Mouse (Mus musculus) midbrain, embryonic 11.5 days (tissue): ENCODE measurements around the gene 1700018F24Rik. TPM values are rescaled to one million over a fixed set of nuclear protein-coding genes. Genes with fewer than 3 reads are reported as not detected.
"Not testable (repeated sequence)": the region's sequence is repeated elsewhere in the genome, so short reads cannot be mapped to it uniquely, and the experiment has no call there.

Experiments used
- ATAC-seq: fragments of 200-750 bp; cut with Nextera tagmentation; 2 replicates; pipeline ENCODE4 v1.8.0; 2017; ENCODE audit warnings: moderate TSS enrichment, moderate library complexity; ENCODE audit not compliant: low FRiP score
- DNase-seq: peaks from one replicate; pipeline ENCODE4 v3.0.0; 2015; ENCODE audit warnings: low spot score; ENCODE audit errors: missing footprints
- H3K27ac ChIP-seq: fragments of 300-500 bp; sonication (generic); 2 replicates; pipeline ENCODE4 v1.5.1; 2014; ENCODE audit warnings: low read depth, low read length
- H3K27me3 ChIP-seq: fragments of 300-500 bp; sonication (generic); 2 replicates; pipeline ENCODE4 v1.6.1; 2014; ENCODE audit warnings: mild to moderate bottlenecking, low read length, moderate library complexity, mixed read lengths; ENCODE audit not compliant: control insufficient read depth, insufficient read depth
- H3K36me3 ChIP-seq: fragments of 300-500 bp; sonication (generic); 2 replicates; pipeline ENCODE4 v1.6.1; 2014; ENCODE audit warnings: mild to moderate bottlenecking, low read length, moderate library complexity, mixed read lengths; ENCODE audit not compliant: control insufficient read depth, insufficient read depth
- H3K4me1 ChIP-seq: fragments of 300-500 bp; sonication (generic); 2 replicates; pipeline ENCODE4 v1.6.1; 2014; ENCODE audit warnings: low read length; ENCODE audit not compliant: control insufficient read depth, insufficient read depth
- H3K4me2 ChIP-seq: fragments of 300-500 bp; sonication (generic); 2 replicates; pipeline ENCODE4 v1.6.1; 2014; ENCODE audit warnings: mild to moderate bottlenecking, moderate library complexity
- H3K4me3 ChIP-seq: fragments of 300-500 bp; sonication (generic); 2 replicates; pipeline ENCODE4 v1.5.1; 2014; ENCODE audit warnings: low read depth, low read length
- H3K9ac ChIP-seq: fragments of 300-500 bp; sonication (generic); 2 replicates; pipeline ENCODE4 v1.6.1; 2014; ENCODE audit warnings: low read length
- H3K9me3 ChIP-seq: fragments of 300-500 bp; sonication (generic); 2 replicates; pipeline ENCODE4 v1.6.1; 2016; ENCODE audit warnings: low read length; ENCODE audit not compliant: control insufficient read depth
- WGBS: fragments of 180-500 bp; shearing (Covaris S2); extraction: QIAGEN DNeasy Blood & Tissue Kit; methylation state at CpG from one replicate; pipeline ENCODE4 v1.1.7; 2014; 5-methylcytosine and 5-hydroxymethylcytosine counted together
- polyA plus RNA-seq: library from polyadenylated mRNA; unstranded; fragments of >200 nt; fragmentation: Nextera tagmentation; extraction: Ambion mirVana; gene quantifications from 2 replicates; pipeline ENCODE4 v1.2.1, GENCODE M21; 2014

The 1700018F24Rik gene
- polyA plus RNA-seq, 1 experiment from 2014 or later, result not detected

GRCm38 (mm10) chr5:145068863-145069262 is 26.1 kb downstream of the 1700018F24Rik start:
- no peak for ATAC-seq
- Histone ChIP-seq H3K4me3 (no peak overlapping the region), H3K9me3 (no peaks in the 10 kb centered on the region), H3K4me1 (no peaks in the 10 kb centered on the region), H3K27me3 (no peaks in the 10 kb centered on the region), H3K4me2 (no peak overlapping the region), H3K9ac (no peak overlapping the region), H3K36me3 (no peaks in the 10 kb centered on the region), H3K27ac (no peak overlapping the region)
- no peak for DNase-seq
- 55% methylated on average over 3 of the region's 3 CpGs for WGBS

GRCm38 (mm10) chr5:145069707-145070106 is 26.9 kb downstream of the 1700018F24Rik start:
- Histone ChIP-seq H3K27ac (no peak overlapping the region), H3K9me3 (no peaks in the 10 kb centered on the region), H3K4me1 (no peaks in the 10 kb centered on the region), H3K27me3 (no peaks in the 10 kb centered on the region), H3K4me2 (no peak overlapping the region), H3K36me3 (no peaks in the 10 kb centered on the region), H3K9ac (no peak overlapping the region), H3K4me3 (no peak overlapping the region)
- under 1% methylated on average over 5 of the region's 5 CpGs for WGBS
- DNase-seq, result peak; percentile 96
- peak; percentile 68 for ATAC-seq

- no peak for DNase-seq
- ATAC-seq, result no peak
- 59% methylated on average over 6 of the region's 6 CpGs for WGBS
Observed at GRCm38 (mm10) chr5:145071342-145071741, 28.6 kb downstream of the 1700018F24Rik start.

GRCm38 (mm10) chr5:145075081-145075480 is 32.3 kb downstream of the 1700018F24Rik start:
- no peaks in the 10 kb centered on the region for H3K9me3 ChIP-seq
- no peak for ATAC-seq
- 66% methylated on average over 3 of the region's 3 CpGs for WGBS

More at GRCm38 (mm10) chr5:145071342-145071741, 28.6 kb downstream of the 1700018F24Rik start:
- no peaks in the 10 kb centered on the region for H3K9me3 ChIP-seq
- no peak overlapping the region for H3K4me3 ChIP-seq
- H3K9ac ChIP-seq, result no peak overlapping the region
- no peak overlapping the region for H3K4me2 ChIP-seq
- H3K27ac ChIP-seq, result no peak overlapping the region
- no peaks in the 10 kb centered on the region for H3K27me3 ChIP-seq
- H3K36me3 ChIP-seq, result no peaks in the 10 kb centered on the region
- H3K4me1 ChIP-seq, result no peaks in the 10 kb centered on the region

GRCm38 (mm10) chr5:145081866-145082613 is 39.2 kb downstream of the 1700018F24Rik start:
- Histone ChIP-seq H3K36me3 (no peaks in the 10 kb centered on the region), H3K27me3 (no peaks in the 10 kb centered on the region)
- 91% methylated on average over 10 of the region's 10 CpGs for WGBS

More at GRCm38 (mm10) chr5:145075081-145075480, 32.3 kb downstream of the 1700018F24Rik start:
- no peaks in the 10 kb centered on the region for H3K4me1 ChIP-seq
- no peak for DNase-seq
- H3K27me3 ChIP-seq, result no peaks in the 10 kb centered on the region
- no peak overlapping the region for H3K4me2 ChIP-seq
- no peak overlapping the region for H3K9ac ChIP-seq
- no peaks in the 10 kb centered on the region for H3K36me3 ChIP-seq
- no peak overlapping the region for H3K27ac ChIP-seq
- H3K4me3 ChIP-seq, result no peak overlapping the region

GRCm38 (mm10) chr5:145083201-145083600 is 40.4 kb downstream of the 1700018F24Rik start:
- not testable (repeated sequence) for H3K4me1 ChIP-seq, H3K36me3 ChIP-seq, DNase-seq, H3K27me3 ChIP-seq, H3K9me3 ChIP-seq
- peak overlapping the region; percentile 56; the same call in 1 of the 2 replicates for H3K27ac ChIP-seq
- H3K9ac ChIP-seq, result peak overlapping the region; percentile 84
- 52% methylated on average over 6 of the region's 6 CpGs for WGBS
- peak overlapping the region; percentile 85 for H3K4me3 ChIP-seq
- ATAC-seq, result peak; percentile 49
- peak overlapping the region; percentile 92 for H3K4me2 ChIP-seq

More at GRCm38 (mm10) chr5:145081866-145082613, 39.2 kb downstream of the 1700018F24Rik start:
- ATAC-seq (no peak), DNase-seq (no peak)
- Histone ChIP-seq H3K9ac (no peak overlapping the region), H3K9me3 (no peaks in the 10 kb centered on the region), H3K4me1 (peaks cover 10% of the 10 kb centered on the region), H3K4me3 (no peak overlapping the region), H3K27ac (no peak overlapping the region), H3K4me2 (no peak overlapping the region)

- Histone ChIP-seq H3K9ac (peak within 1 kb of the TSS; percentile 84), H3K36me3 (no peaks in the 10 kb centered on the region), H3K9me3 (no peaks in the 10 kb centered on the region), H3K27me3 (no peaks in the 10 kb centered on the region), H3K4me3 (peak within 1 kb of the TSS; percentile 85), H3K4me2 (peak within 1 kb of the TSS; percentile 92), H3K4me1 (peaks cover 10% of the 10 kb centered on the region), H3K27ac (peak within 1 kb of the TSS; percentile 56; the same call in 1 of the 2 replicates)
- under 1% methylated on average over 52 of the region's 54 CpGs for WGBS
- DNase-seq, result peak; percentile 100
- ATAC-seq, result peak; percentile 96
Observed at GRCm38 (mm10) chr5:145083632-145084451, 41.1 kb downstream of the 1700018F24Rik start, which contains the start of the genes Arpc1a and Kpna7. Gene Arpc1a (plus strand): TSS chr5:145083830. Gene Kpna7 (minus strand): TSS chr5:145084030.

GRCm38 (mm10) chr5:145084822-145085221 is 42.0 kb downstream of the 1700018F24Rik start:
- DNase-seq (no peak), ATAC-seq (no peak)
- Histone ChIP-seq H3K9me3 (no peaks in the 10 kb centered on the region), H3K4me1 (peaks cover 10% of the 10 kb centered on the region), H3K36me3 (no peaks in the 10 kb centered on the region), H3K27me3 (no peaks in the 10 kb centered on the region), H3K4me2 (peak overlapping the region; percentile 92), H3K27ac (no peak overlapping the region), H3K4me3 (peak overlapping the region; percentile 85), H3K9ac (peak overlapping the region; percentile 84)
- WGBS, result 84% methylated on average over 2 of the region's 2 CpGs
